Mouse (Mus musculus) intestine, embryonic 14.5 days (tissue): ENCODE measurements around the gene Farsa. TPM values are rescaled to one million over a fixed set of nuclear protein-coding genes. Genes with fewer than 3 reads are reported as not detected.

Source experiments
- ATAC-seq: fragments of 200-750 bp; cut with Nextera tagmentation; replicated peaks from 2 replicates; pipeline ENCODE4 v1.8.0; 2017; ENCODE audit warnings: low read depth, moderate number of reproducible peaks, moderate TSS enrichment, moderate library complexity; ENCODE audit not compliant: low FRiP score, low TSS enrichment
- DNase-seq: peaks from one replicate; pipeline ENCODE4 v3.0.0-alpha.2; 2018; ENCODE audit warnings: low spot score
- H3K27ac ChIP-seq: fragments of 300-500 bp; sonication (generic); 2 replicates; pipeline ENCODE4 v1.5.1; 2014; ENCODE audit warnings: low read depth, mild to moderate bottlenecking, control low read depth
- H3K27me3 ChIP-seq: fragments of 300-500 bp; sonication (generic); replicated peaks from 2 replicates; pipeline ENCODE4 v1.6.1; 2014; ENCODE audit warnings: low read length, control low read depth; ENCODE audit not compliant: control insufficient read depth, insufficient read depth
- H3K36me3 ChIP-seq: fragments of 300-500 bp; sonication (generic); 2 replicates; pipeline ENCODE4 v1.6.1; 2014; ENCODE audit warnings: low read length, control low read depth; ENCODE audit not compliant: control insufficient read depth, insufficient read depth
- H3K4me1 ChIP-seq: fragments of 300-500 bp; sonication (generic); replicated peaks from 2 replicates; pipeline ENCODE4 v1.6.1; 2014; ENCODE audit warnings: low read length, control low read depth, mixed read lengths; ENCODE audit not compliant: control insufficient read depth, insufficient read depth
- H3K4me2 ChIP-seq: fragments of 300-500 bp; sonication (generic); 2 replicates; pipeline ENCODE4 v1.6.1; 2014; ENCODE audit warnings: low read length
- H3K4me3 ChIP-seq: fragments of 300-500 bp; sonication (generic); 2 replicates; pipeline ENCODE4 v1.5.1; 2014; ENCODE audit warnings: low read depth, low read length, control low read depth, mixed read lengths
- H3K9ac ChIP-seq: fragments of 300-500 bp; sonication (generic); 2 replicates; pipeline ENCODE4 v1.6.1; 2014; ENCODE audit warnings: mild to moderate bottlenecking, low read length
- H3K9me3 ChIP-seq: fragments of 300-500 bp; sonication (generic); 2 replicates; pipeline ENCODE4 v1.6.1; 2016; ENCODE audit warnings: low read length, control low read depth; ENCODE audit not compliant: control insufficient read depth
- WGBS: fragments of 180-500 bp; shearing (Covaris S2); extraction: QIAGEN DNeasy Blood & Tissue Kit; methylation state at CpG from one replicate; pipeline ENCODE4 v1.1.7; 2014; 5-methylcytosine and 5-hydroxymethylcytosine counted together
- polyA plus RNA-seq: library from polyadenylated mRNA; unstranded; fragments of >200 nt; fragmentation: Nextera tagmentation; extraction: Ambion mirVana; gene quantifications from 2 replicates; pipeline ENCODE4 v1.2.1, GENCODE M21; 2014

Gene Farsa
- polyA plus RNA-seq, 1 experiment from 2014 or later = 89.0 TPM

DNA sequence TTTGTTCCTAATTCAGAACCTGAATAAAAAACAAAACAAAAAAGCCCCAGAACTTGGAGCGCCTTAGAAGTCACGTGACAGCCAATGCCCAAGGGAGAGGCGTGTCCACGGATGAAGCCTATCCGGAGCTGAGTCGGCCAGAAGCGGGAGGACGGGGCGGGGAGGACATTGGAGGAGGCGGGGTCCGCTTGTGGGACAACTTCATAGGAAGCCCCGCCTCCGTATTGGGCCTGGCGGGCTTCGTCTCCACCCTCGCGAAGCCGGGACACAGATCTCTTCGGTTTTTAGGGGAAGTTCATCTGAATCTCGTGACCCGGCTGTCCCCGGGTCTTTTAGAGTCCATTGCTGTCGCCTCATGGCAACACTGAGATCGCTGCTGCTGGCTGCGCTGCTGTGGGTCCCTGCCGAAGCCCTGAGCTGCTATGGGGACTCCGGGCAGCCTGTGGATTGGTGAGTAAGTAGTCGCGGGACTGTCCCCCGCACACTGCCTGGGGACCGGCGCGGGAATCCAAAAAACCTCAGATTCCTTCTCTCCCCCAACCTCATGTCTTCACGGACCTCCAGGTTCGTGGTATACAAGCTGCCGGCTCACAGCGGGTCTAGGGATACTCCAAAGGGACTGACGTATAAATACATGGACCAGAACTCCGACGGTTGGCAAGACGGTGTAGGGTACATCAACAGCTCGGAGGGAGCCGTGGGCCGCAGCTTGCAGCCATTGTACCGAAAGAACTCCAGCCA is 51.8 kb downstream of the Farsa start, which contains the start of gene Dnase2a:
Gene Dnase2a (plus strand): TSS at position 140 of the 741 bp plus-strand sequence.
- H3K27me3 ChIP-seq = peaks cover 43% of the 10 kb centered on the region
- H3K9me3 ChIP-seq = no peaks in the 10 kb centered on the region
- peak within 1 kb of the TSS; percentile 85 for H3K4me2 ChIP-seq
- H3K9ac ChIP-seq = peak within 1 kb of the TSS; percentile 59
- H3K4me1 ChIP-seq = peaks cover 8% of the 10 kb centered on the region; the same call in 1 of the 2 replicates
- H3K4me3 ChIP-seq = peak within 1 kb of the TSS; percentile 56
- H3K27ac ChIP-seq = no peak within 1 kb of the TSS
- no peaks in the 10 kb centered on the region for H3K36me3 ChIP-seq
- peak; percentile 93 for DNase-seq
- 1% methylated on average over 45 of the region's 45 CpGs for WGBS
- peak; percentile 88 for ATAC-seq

- 54% methylated on average over 20 of the region's 20 CpGs for WGBS
- no peak for DNase-seq
- no peaks in the 10 kb centered on the region for H3K36me3 ChIP-seq
These were observed 52.5 kb downstream of the Farsa start for GRCm38 (mm10) chr8:84909162-84909767.

GRCm38 (mm10) chr8:84909949-84910348 is 53.2 kb downstream of the Farsa start:
- no peak for ATAC-seq
- 73% methylated on average over 5 of the region's 5 CpGs for WGBS
- H3K27ac ChIP-seq = no peak overlapping the region

More at GRCm38 (mm10) chr8:84909162-84909767, 52.5 kb downstream of the Farsa start:
- no peaks in the 10 kb centered on the region for H3K9me3 ChIP-seq
- ATAC-seq = no peak
- no peak overlapping the region for H3K27ac ChIP-seq
- H3K27me3 ChIP-seq = peaks cover 48% of the 10 kb centered on the region
- H3K9ac ChIP-seq = peak overlapping the region; percentile 59
- peak overlapping the region; percentile 85 for H3K4me2 ChIP-seq
- H3K4me1 ChIP-seq = peaks cover 8% of the 10 kb centered on the region; the same call in 1 of the 2 replicates
- peak overlapping the region; percentile 56 for H3K4me3 ChIP-seq

GRCm38 (mm10) chr8:84910551-84910950 is 53.8 kb downstream of the Farsa start:
- peaks cover 8% of the 10 kb centered on the region; the same call in 1 of the 2 replicates for H3K4me1 ChIP-seq
- H3K27me3 ChIP-seq = peaks cover 49% of the 10 kb centered on the region
- no peak overlapping the region for H3K9ac ChIP-seq
- no peak overlapping the region for H3K27ac ChIP-seq
- no peaks in the 10 kb centered on the region for H3K9me3 ChIP-seq
- no peak overlapping the region for H3K4me2 ChIP-seq
- H3K4me3 ChIP-seq = no peak overlapping the region
- no peaks in the 10 kb centered on the region for H3K36me3 ChIP-seq
- DNase-seq (no peak), ATAC-seq (no peak)
- WGBS = 81% methylated on average over 6 of the region's 6 CpGs

More at GRCm38 (mm10) chr8:84909949-84910348, 53.2 kb downstream of the Farsa start:
- H3K36me3 ChIP-seq = no peaks in the 10 kb centered on the region
- H3K4me1 ChIP-seq = peaks cover 8% of the 10 kb centered on the region; the same call in 1 of the 2 replicates
- H3K4me2 ChIP-seq = no peak overlapping the region
- peaks cover 49% of the 10 kb centered on the region for H3K27me3 ChIP-seq
- no peaks in the 10 kb centered on the region for H3K9me3 ChIP-seq
- no peak overlapping the region for H3K9ac ChIP-seq
- no peak overlapping the region for H3K4me3 ChIP-seq
- DNase-seq = no peak

- Histone ChIP-seq H3K4me1 (peaks cover 8% of the 10 kb centered on the region; the same call in 1 of the 2 replicates), H3K9me3 (no peaks in the 10 kb centered on the region), H3K9ac (no peak overlapping the region), H3K4me2 (no peak overlapping the region), H3K36me3 (no peaks in the 10 kb centered on the region), H3K4me3 (no peak overlapping the region), H3K27me3 (peaks cover 58% of the 10 kb centered on the region), H3K27ac (no peak overlapping the region)
- no peak for ATAC-seq
- no peak for DNase-seq
- 82% methylated on average over 9 of the region's 9 CpGs for WGBS
These were observed 55.1 kb downstream of the Farsa start for GRCm38 (mm10) chr8:84911854-84912253.

DNA sequence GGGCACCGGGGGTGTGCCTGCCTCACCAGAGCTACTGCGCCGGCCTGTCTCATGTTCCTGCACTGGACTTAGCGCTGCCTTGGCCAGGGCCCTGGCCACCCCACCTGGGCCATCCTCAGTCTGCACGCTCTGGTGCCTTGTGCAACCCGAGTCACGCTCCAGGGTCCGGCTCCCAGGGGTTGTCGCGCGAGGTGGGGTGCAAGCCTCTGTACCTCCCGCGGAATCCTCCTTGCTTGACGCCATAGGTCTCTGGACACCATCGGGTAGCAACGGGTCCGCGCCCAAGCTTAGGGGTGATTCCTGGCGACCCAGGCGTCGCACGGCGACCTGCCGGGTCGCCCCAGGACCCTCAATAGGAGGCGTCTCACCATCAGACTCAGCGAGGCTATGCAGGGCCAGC is 55.6 kb downstream of the Farsa start:
- Histone ChIP-seq H3K4me1 (peaks cover 8% of the 10 kb centered on the region; the same call in 1 of the 2 replicates), H3K4me3 (peak overlapping the region; percentile 30), H3K4me2 (peak overlapping the region; percentile 64), H3K27ac (no peak overlapping the region), H3K36me3 (no peaks in the 10 kb centered on the region), H3K9ac (no peak overlapping the region), H3K9me3 (no peaks in the 10 kb centered on the region), H3K27me3 (peaks cover 63% of the 10 kb centered on the region)
- ATAC-seq (no peak), DNase-seq (no peak)
- WGBS = 26% methylated on average over 26 of the region's 27 CpGs

- peak; percentile 72 for ATAC-seq
- H3K27ac ChIP-seq = no peak overlapping the region
These were observed 56.2 kb downstream of the Farsa start for GRCm38 (mm10) chr8:84912895-84913501.

GRCm38 (mm10) chr8:84913502-84913900 is 56.7 kb downstream of the Farsa start:
- ATAC-seq = no peak
- Histone ChIP-seq H3K36me3 (no peaks in the 10 kb centered on the region), H3K27ac (no peak overlapping the region), H3K9ac (peak overlapping the region; percentile 2; the same call in 1 of the 2 replicates), H3K4me3 (peak overlapping the region; percentile 30), H3K4me1 (peaks cover 8% of the 10 kb centered on the region; the same call in 1 of the 2 replicates), H3K4me2 (peak overlapping the region; percentile 64), H3K27me3 (peaks cover 66% of the 10 kb centered on the region), H3K9me3 (no peaks in the 10 kb centered on the region)
- 10% methylated on average over 9 of the region's 9 CpGs for WGBS
- no peak for DNase-seq

More at GRCm38 (mm10) chr8:84912895-84913501, 56.2 kb downstream of the Farsa start:
- Histone ChIP-seq H3K36me3 (no peaks in the 10 kb centered on the region), H3K27me3 (peaks cover 65% of the 10 kb centered on the region), H3K9ac (peak overlapping the region; percentile 2; the same call in 1 of the 2 replicates), H3K9me3 (no peaks in the 10 kb centered on the region), H3K4me2 (peak overlapping the region; percentile 64), H3K4me1 (peaks cover 8% of the 10 kb centered on the region; the same call in 1 of the 2 replicates), H3K4me3 (peak overlapping the region; percentile 30)
- peak; percentile 75 for DNase-seq
- under 1% methylated on average over 55 of the region's 55 CpGs for WGBS
